Mouse (Mus musculus): ENCODE measurements at regions not wholly inside any gene's neighbourhood (a gene's known extent, or its start where the extent isn't known, plus 50 kb on each side); places are given as distances from the start of the nearest gene placed in this dataset.

GRCm38 (mm10) chr16:24149441-24149840 lies 160.8 kb upstream of the Bcl6 start:
- whole genome bisulfite sequencing, result 80% methylated on average over 4 of the region's 4 CpGs
- Histone ChIP-seq H3K4me3 (ENCODE audit: low read depth, low read length) (no peak overlapping the region), H3K4me2 (ENCODE audit: low read depth, low read length, severe bottlenecking) (no peak overlapping the region), H3K4me1 (replicated peaks; ENCODE audit: control insufficient read depth, insufficient read depth, low read length) (no peaks in the 10 kb centered on the region), H3K9me3 (ENCODE audit: control insufficient read depth, low read length) (no peaks in the 10 kb centered on the region), H3K27me3 (ENCODE audit: control insufficient read depth, insufficient read depth, low read length) (no peaks in the 10 kb centered on the region), H3K36me3 (ENCODE audit: control insufficient read depth, insufficient read depth, low read length) (no peaks in the 10 kb centered on the region), H3K9ac (ENCODE audit: low read length) (no peak overlapping the region), H3K27ac (ENCODE audit: low read depth, low read length) (no peak overlapping the region)
- no peak for ATAC-seq (replicated peaks; ENCODE audit: low FRiP score)
- no peak for DNase-seq (ENCODE audit: low spot score)

- ATAC-seq (replicated peaks; ENCODE audit: low FRiP score) (no peak), DNase-seq (ENCODE audit: low spot score) (no peak)
- no peaks in the 10 kb centered on the region for H3K9me3 ChIP-seq (ENCODE audit: control insufficient read depth, low read length)
- 85% methylated on average over 3 of the region's 3 CpGs for WGBS
- H3K4me2 ChIP-seq (ENCODE audit: low read depth, low read length, severe bottlenecking), result no peak overlapping the region
- no peak overlapping the region for H3K4me3 ChIP-seq (ENCODE audit: low read depth, low read length)
- H3K4me1 ChIP-seq (replicated peaks; ENCODE audit: control insufficient read depth, insufficient read depth, low read length), result no peaks in the 10 kb centered on the region
- no peak overlapping the region for H3K27ac ChIP-seq (ENCODE audit: low read depth, low read length)
- no peaks in the 10 kb centered on the region for H3K27me3 ChIP-seq (ENCODE audit: control insufficient read depth, insufficient read depth, low read length)
- no peaks in the 10 kb centered on the region for H3K36me3 ChIP-seq (ENCODE audit: control insufficient read depth, insufficient read depth, low read length)
- H3K9ac ChIP-seq (ENCODE audit: low read length), result no peak overlapping the region
Observed at GRCm38 (mm10) chr16:24143894-24144293, 155.2 kb upstream of the Bcl6 start.

- Histone ChIP-seq H3K36me3 (ENCODE audit: control insufficient read depth, insufficient read depth, low read length) (no peaks in the 10 kb centered on the region), H3K4me3 (ENCODE audit: low read depth, low read length) (no peak overlapping the region), H3K4me1 (replicated peaks; ENCODE audit: control insufficient read depth, insufficient read depth, low read length) (no peaks in the 10 kb centered on the region), H3K27me3 (ENCODE audit: control insufficient read depth, insufficient read depth, low read length) (no peaks in the 10 kb centered on the region), H3K4me2 (ENCODE audit: low read depth, low read length, severe bottlenecking) (no peak overlapping the region), H3K27ac (ENCODE audit: low read depth, low read length) (no peak overlapping the region), H3K9ac (ENCODE audit: low read length) (no peak overlapping the region), H3K9me3 (ENCODE audit: control insufficient read depth, low read length) (no peaks in the 10 kb centered on the region)
- 77% methylated on average over 5 of the region's 5 CpGs for WGBS
- DNase-seq (ENCODE audit: low spot score), result no peak
- ATAC-seq (replicated peaks; ENCODE audit: low FRiP score), result no peak
Observed at GRCm38 (mm10) chr16:24142915-24143541, 154.4 kb upstream of the Bcl6 start.

GRCm38 (mm10) chr16:24139109-24139508 lies 150.5 kb upstream of the Bcl6 start:
- Histone ChIP-seq H3K27ac (ENCODE audit: low read depth, low read length) (no peak overlapping the region), H3K4me2 (ENCODE audit: low read depth, low read length, severe bottlenecking) (no peak overlapping the region), H3K36me3 (ENCODE audit: control insufficient read depth, insufficient read depth, low read length) (no peaks in the 10 kb centered on the region), H3K9me3 (ENCODE audit: control insufficient read depth, low read length) (no peaks in the 10 kb centered on the region), H3K4me1 (replicated peaks; ENCODE audit: control insufficient read depth, insufficient read depth, low read length) (no peaks in the 10 kb centered on the region; the same call in 1 of the 2 replicates), H3K27me3 (ENCODE audit: control insufficient read depth, insufficient read depth, low read length) (no peaks in the 10 kb centered on the region), H3K4me3 (ENCODE audit: low read depth, low read length) (no peak overlapping the region), H3K9ac (ENCODE audit: low read length) (no peak overlapping the region)
- ATAC-seq (replicated peaks; ENCODE audit: low FRiP score), result no peak
- DNase-seq (ENCODE audit: low spot score), result no peak
- WGBS, result 88% methylated on average over 3 of the region's 3 CpGs

- no peak overlapping the region for H3K27ac ChIP-seq (ENCODE audit: low read depth, low read length)
- no peak for ATAC-seq (replicated peaks; ENCODE audit: low FRiP score)
- WGBS, result 68% methylated on average over 7 of the region's 7 CpGs
- H3K36me3 ChIP-seq (ENCODE audit: control insufficient read depth, insufficient read depth, low read length), result no peaks in the 10 kb centered on the region
- no peak overlapping the region for H3K4me3 ChIP-seq (ENCODE audit: low read depth, low read length)
- H3K9ac ChIP-seq (ENCODE audit: low read length), result no peak overlapping the region
- peaks cover 2% of the 10 kb centered on the region; the same call in 1 of the 2 replicates for H3K4me1 ChIP-seq (replicated peaks; ENCODE audit: control insufficient read depth, insufficient read depth, low read length)
- no peaks in the 10 kb centered on the region for H3K27me3 ChIP-seq (ENCODE audit: control insufficient read depth, insufficient read depth, low read length)
- no peak for DNase-seq (ENCODE audit: low spot score)
- no peaks in the 10 kb centered on the region for H3K9me3 ChIP-seq (ENCODE audit: control insufficient read depth, low read length)
- no peak overlapping the region for H3K4me2 ChIP-seq (ENCODE audit: low read depth, low read length, severe bottlenecking)
Observed at GRCm38 (mm10) chr16:24137266-24138033, 148.8 kb upstream of the Bcl6 start.

- Histone ChIP-seq H3K9me3 (ENCODE audit: control insufficient read depth, low read length) (no peaks in the 10 kb centered on the region), H3K27me3 (ENCODE audit: control insufficient read depth, insufficient read depth, low read length) (no peaks in the 10 kb centered on the region), H3K4me2 (ENCODE audit: low read depth, low read length, severe bottlenecking) (no peak overlapping the region), H3K36me3 (ENCODE audit: control insufficient read depth, insufficient read depth, low read length) (no peaks in the 10 kb centered on the region), H3K27ac (ENCODE audit: low read depth, low read length) (no peak overlapping the region), H3K4me1 (replicated peaks; ENCODE audit: control insufficient read depth, insufficient read depth, low read length) (peaks cover 2% of the 10 kb centered on the region; the same call in 1 of the 2 replicates), H3K4me3 (ENCODE audit: low read depth, low read length) (no peak overlapping the region), H3K9ac (ENCODE audit: low read length) (no peak overlapping the region)
- 62% methylated on average over 5 of the region's 5 CpGs for WGBS
- ATAC-seq (replicated peaks; ENCODE audit: low FRiP score) (no peak), DNase-seq (ENCODE audit: low spot score) (no peak)
Observed at GRCm38 (mm10) chr16:24136483-24137148, 148.0 kb upstream of the Bcl6 start.

- Histone ChIP-seq H3K4me1 (replicated peaks; ENCODE audit: control insufficient read depth, insufficient read depth, low read length) (peaks cover 2% of the 10 kb centered on the region; the same call in 1 of the 2 replicates), H3K4me3 (ENCODE audit: low read depth, low read length) (no peak overlapping the region), H3K9me3 (ENCODE audit: control insufficient read depth, low read length) (no peaks in the 10 kb centered on the region), H3K27me3 (ENCODE audit: control insufficient read depth, insufficient read depth, low read length) (no peaks in the 10 kb centered on the region), H3K9ac (ENCODE audit: low read length) (no peak overlapping the region), H3K4me2 (ENCODE audit: low read depth, low read length, severe bottlenecking) (no peak overlapping the region), H3K36me3 (ENCODE audit: control insufficient read depth, insufficient read depth, low read length) (no peaks in the 10 kb centered on the region), H3K27ac (ENCODE audit: low read depth, low read length) (no peak overlapping the region)
- DNase-seq (ENCODE audit: low spot score), result no peak
- no peak for ATAC-seq (replicated peaks; ENCODE audit: low FRiP score)
- 92% methylated on average over 5 of the region's 5 CpGs for WGBS
Observed at GRCm38 (mm10) chr16:24135841-24136240, 147.2 kb upstream of the Bcl6 start.

GRCm38 (mm10) chr16:24135351-24135750 lies 146.7 kb upstream of the Bcl6 start:
- ATAC-seq (replicated peaks; ENCODE audit: low FRiP score) (no peak), DNase-seq (ENCODE audit: low spot score) (no peak)
- Histone ChIP-seq H3K27ac (ENCODE audit: low read depth, low read length) (no peak overlapping the region), H3K4me1 (replicated peaks; ENCODE audit: control insufficient read depth, insufficient read depth, low read length) (peaks cover 2% of the 10 kb centered on the region; the same call in 1 of the 2 replicates), H3K4me3 (ENCODE audit: low read depth, low read length) (no peak overlapping the region), H3K9me3 (ENCODE audit: control insufficient read depth, low read length) (no peaks in the 10 kb centered on the region), H3K36me3 (ENCODE audit: control insufficient read depth, insufficient read depth, low read length) (no peaks in the 10 kb centered on the region), H3K27me3 (ENCODE audit: control insufficient read depth, insufficient read depth, low read length) (no peaks in the 10 kb centered on the region), H3K9ac (ENCODE audit: low read length) (no peak overlapping the region), H3K4me2 (ENCODE audit: low read depth, low read length, severe bottlenecking) (no peak overlapping the region)
- 92% methylated on average over 4 of the region's 4 CpGs for WGBS
